Mouse (Mus musculus) layer of hippocampus, adult 11-12 months (tissue): Measurements from ENCODE around the gene Cyp3a25.
"Not testable (repeated sequence)": the region's sequence is repeated elsewhere in the genome, so short reads cannot be mapped to it uniquely, and the experiment has no call there.

Source experiments
- DNase-seq: peaks from one replicate; pipeline ENCODE4 v3.0.0; 2022; ENCODE audit warnings: low spot score

Cyp3a25 gene

DNA sequence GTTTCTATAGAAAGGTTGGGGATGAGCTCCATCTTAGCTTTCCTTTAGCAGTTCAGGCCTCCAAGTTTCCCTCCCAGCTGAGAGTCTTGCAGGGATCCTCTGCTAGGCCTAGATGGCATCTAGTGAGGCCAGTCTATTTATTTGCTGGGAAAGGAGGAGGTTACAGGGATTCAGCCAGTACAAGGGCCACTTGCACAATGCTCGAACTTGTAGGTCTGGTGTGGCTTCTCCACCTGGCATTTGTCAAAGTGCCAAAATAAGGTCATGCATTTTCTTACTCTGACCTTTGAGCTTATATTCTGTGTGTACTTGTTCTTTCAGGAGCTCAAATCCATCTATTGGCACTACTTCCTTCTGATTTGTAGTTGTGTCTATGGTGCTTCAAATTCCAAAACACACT is at the start of gene Cyp3a25:
Cyp3a25 (minus strand) TSS at position 110 of the 400 bp plus-strand sequence.
- DNase-seq, result not testable (repeated sequence)

GRCm38 (mm10) chr5:146021136-146021535 is 11.7 kb upstream of the Cyp3a25 start:
- DNase-seq, result no peak

- no peak for DNase-seq
These were observed 8.9 kb upstream of the Cyp3a25 start for GRCm38 (mm10) chr5:146018275-146018674.

DNA sequence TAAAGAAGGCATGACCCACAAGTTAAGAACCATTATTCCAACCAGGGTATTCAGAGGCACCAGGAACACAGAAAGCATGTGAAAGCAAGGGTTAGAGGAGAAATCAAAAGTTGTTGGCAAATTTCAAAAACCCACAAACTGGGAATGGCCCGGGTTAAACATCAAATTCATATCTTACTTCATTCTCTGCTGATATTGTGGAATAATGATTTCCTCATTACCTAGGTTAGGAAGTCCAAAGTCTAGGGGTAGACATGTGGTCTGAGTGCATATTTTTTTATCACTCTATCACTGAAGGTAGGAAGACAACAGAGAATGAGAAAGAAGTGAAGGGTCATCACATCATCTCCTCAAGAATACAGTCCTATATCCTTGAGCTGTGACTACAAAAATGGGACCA is 1.8 kb upstream of the Cyp3a25 start:
- DNase-seq, result no peak

DNA sequence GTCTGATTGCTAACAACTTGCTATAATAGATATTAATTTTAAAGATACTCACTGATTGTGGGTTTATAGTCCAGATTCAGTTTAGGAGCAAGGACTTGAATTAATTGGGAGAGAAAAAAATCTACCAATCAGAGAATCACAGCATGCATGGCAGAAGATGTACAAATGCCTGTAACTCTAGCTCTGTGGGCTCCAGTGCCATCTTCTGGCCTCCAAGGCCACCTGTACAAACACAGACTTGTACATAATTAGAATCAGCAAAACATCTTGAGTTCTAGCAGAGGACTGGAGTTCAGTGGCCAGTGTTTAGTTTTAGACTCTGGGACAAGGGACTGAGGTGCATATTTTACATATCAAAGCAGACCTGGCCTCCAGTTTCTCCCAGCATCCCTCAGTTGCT is 42.3 kb downstream of the Cyp3a25 start:
- DNase-seq, result no peak
